Mouse (Mus musculus) bone marrow, adult 2 months (tissue): ENCODE results near the gene Cdc42bpa.

Source experiments
- CTCF ChIP-seq: fragments of 200-500 bp; IDR thresholded peaks from 2 replicates; pipeline ENCODE4 v1.5.1; 2011; ENCODE audit warnings: low read length, control low read depth; ENCODE audit not compliant: control insufficient read depth, insufficient read depth
- POLR2A ChIP-seq: fragments of 200-500 bp; IDR thresholded peaks from 2 replicates; pipeline ENCODE4 v1.6.1; 2011; ENCODE audit warnings: low read depth, mild to moderate bottlenecking, control low read depth, low read length, borderline replicate concordance; ENCODE audit not compliant: control insufficient read depth

- TF ChIP-seq CTCF (no peak), POLR2A (no peak)
Observed at GRCm38 (mm10) chr1:179992255-179992654, 32.0 kb downstream of the Cdc42bpa start.
